Comparison of ENCODE assay signal across 13 mouse cellular contexts in the genomic region with DNA sequence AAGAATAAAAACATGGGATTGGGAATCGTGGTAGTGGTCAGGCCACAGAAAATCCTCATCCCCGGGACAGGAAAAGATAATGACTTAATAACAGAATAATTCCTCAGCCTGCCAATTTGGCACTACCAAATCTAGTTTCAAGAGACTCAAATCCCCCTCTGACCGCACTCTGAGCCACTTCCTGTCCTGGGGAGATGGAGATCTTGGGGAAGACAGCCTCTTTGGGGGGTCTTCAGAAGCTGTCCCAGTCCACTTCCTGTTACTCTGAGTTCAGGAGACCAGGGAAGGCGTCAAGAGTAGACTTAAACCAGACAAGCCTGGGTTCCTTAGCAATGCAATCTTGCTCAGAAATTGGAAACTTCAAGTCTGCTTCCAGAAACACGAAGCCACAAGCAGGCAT. TPM values are rescaled to one million over a fixed set of nuclear protein-coding genes. Genes with fewer than 3 reads are reported as not detected.
A peak's percentile ranks its signal among the peaks of the same experiment; 100 is the strongest.
DNase-seq lines count a peak whose midpoint lies in the region; ATAC-seq lines count a peak whose summit lies in the region.
"Had no signal": no experiment of that assay in that cellular context is flagged by ENCODE, and none has a peak within 500 bp of the region (broad histone marks: within the 10 kb centered on the region; RNA-seq: fewer than 3 reads in every experiment).

No protein-coding gene starts in this region.

- no peak for DNase-seq in forebrain, embryonic 10.5 days (ENCODE audit: extremely low spot score, low spot score)
- no peak for DNase-seq in liver, embryonic 13.5 days
- DNase-seq in liver: no peak
- no peak for DNase-seq in left cerebral cortex, adult 9 months (ENCODE audit: low spot score in 2 of 2)
- DNase-seq: cerebellum, adult 18-20 months; lung, adult 2 months had no signal

- no peaks in the 10 kb centered on the region for H3K9me3 ChIP-seq in forebrain, embryonic 10.5 days
- H3K9me3 ChIP-seq in forebrain, embryonic 12.5 days: no peaks in the 10 kb centered on the region
- no peaks in the 10 kb centered on the region for H3K9me3 ChIP-seq in liver, embryonic 13.5 days (replicated peaks)
- H3K9me3 ChIP-seq in neural tube, embryonic 15.5 days (replicated peaks): no peaks in the 10 kb centered on the region
- H3K9me3 ChIP-seq in kidney, embryonic 15.5 days (replicated peaks): no peaks in the 10 kb centered on the region
- H3K9me3 ChIP-seq: limb, embryonic 10.5 days; megakaryocyte, embryonic 14.5 days had no signal

- no peak overlapping the region for H3K4me2 ChIP-seq in forebrain, embryonic 12.5 days
- H3K4me2 ChIP-seq in liver, embryonic 13.5 days: peak overlapping the region; percentile 14; the same call in 1 of the 2 replicates
- H3K4me2 ChIP-seq in neural tube, embryonic 15.5 days: no peak overlapping the region
- H3K4me2 ChIP-seq in kidney, embryonic 15.5 days: no peak overlapping the region

- peak overlapping the region; percentile 48; the same call in 1 of the 2 replicates for H3K27ac ChIP-seq in forebrain, embryonic 10.5 days
- H3K27ac ChIP-seq in forebrain, embryonic 12.5 days: no peak overlapping the region
- no peak overlapping the region for H3K27ac ChIP-seq in liver, embryonic 13.5 days
- H3K27ac ChIP-seq in neural tube, embryonic 15.5 days (replicated peaks): 0 out of 2 replicates have a peak overlapping the region, but pooled peaks have one; percentile 13
- no peak overlapping the region for H3K27ac ChIP-seq in kidney, embryonic 15.5 days
- H3K27ac ChIP-seq: kidney, postnatal 0 days; limb, embryonic 10.5 days had no signal

- no peak overlapping the region for H3K9ac ChIP-seq in forebrain, embryonic 12.5 days
- H3K9ac ChIP-seq in liver, embryonic 13.5 days: no peak overlapping the region
- no peak overlapping the region for H3K9ac ChIP-seq in neural tube, embryonic 15.5 days (replicated peaks)
- no peak overlapping the region for H3K9ac ChIP-seq in kidney, embryonic 15.5 days

- H3K4me3 ChIP-seq in forebrain, embryonic 10.5 days: no peak overlapping the region
- H3K4me3 ChIP-seq in forebrain, embryonic 12.5 days (replicated peaks): no peak overlapping the region
- H3K4me3 ChIP-seq in liver, embryonic 13.5 days (replicated peaks): no peak overlapping the region
- H3K4me3 ChIP-seq in neural tube, embryonic 15.5 days (replicated peaks): no peak overlapping the region
- H3K4me3 ChIP-seq in kidney, embryonic 15.5 days (replicated peaks): no peak overlapping the region
- H3K4me3 ChIP-seq: limb, embryonic 10.5 days; megakaryocyte, embryonic 14.5 days had no signal

- peaks cover 18% of the 10 kb centered on the region for H3K4me1 ChIP-seq in forebrain, embryonic 10.5 days
- H3K4me1 ChIP-seq in forebrain, embryonic 12.5 days: peaks cover 13% of the 10 kb centered on the region
- H3K4me1 ChIP-seq in liver, embryonic 13.5 days (replicated peaks): peaks cover 11% of the 10 kb centered on the region
- H3K4me1 ChIP-seq in neural tube, embryonic 15.5 days: peaks cover 15% of the 10 kb centered on the region
- peaks cover 14% of the 10 kb centered on the region for H3K4me1 ChIP-seq in kidney, embryonic 15.5 days
- H3K4me1 ChIP-seq: limb, embryonic 10.5 days had no signal

- H3K36me3 ChIP-seq in forebrain, embryonic 10.5 days (replicated peaks): no peaks in the 10 kb centered on the region
- no peaks in the 10 kb centered on the region for H3K36me3 ChIP-seq in forebrain, embryonic 12.5 days (replicated peaks)
- H3K36me3 ChIP-seq in liver, embryonic 13.5 days: no peaks in the 10 kb centered on the region
- H3K36me3 ChIP-seq in neural tube, embryonic 15.5 days: no peaks in the 10 kb centered on the region
- H3K36me3 ChIP-seq in kidney, embryonic 15.5 days: no peaks in the 10 kb centered on the region
- H3K36me3 ChIP-seq: limb, embryonic 10.5 days had no signal

- no peak for ATAC-seq in forebrain, embryonic 12.5 days (ENCODE audit: low FRiP score)
- no peak for ATAC-seq in liver, embryonic 13.5 days (ENCODE audit: low read depth)
- ATAC-seq in activated CD4-positive, CD25-positive, alpha-beta regulatory T cell, adult 4 months: peak; percentile 16
- ATAC-seq in neural tube, embryonic 15.5 days (ENCODE audit: low FRiP score): no peak
- no peak for ATAC-seq in kidney, embryonic 15.5 days (replicated peaks; ENCODE audit: low FRiP score)

- no peaks in the 10 kb centered on the region for H3K27me3 ChIP-seq in forebrain, embryonic 10.5 days (ENCODE audit: poor library complexity, severe bottlenecking)
- H3K27me3 ChIP-seq in forebrain, embryonic 12.5 days: no peaks in the 10 kb centered on the region
- H3K27me3 ChIP-seq in liver, embryonic 13.5 days: no peaks in the 10 kb centered on the region
- H3K27me3 ChIP-seq in neural tube, embryonic 15.5 days (replicated peaks): no peaks in the 10 kb centered on the region
- no peaks in the 10 kb centered on the region for H3K27me3 ChIP-seq in kidney, embryonic 15.5 days
- H3K27me3 ChIP-seq: megakaryocyte, embryonic 14.5 days had no signal

- 87% methylated on average over 5 of the region's 5 CpGs for WGBS in forebrain, embryonic 10.5 days
- WGBS in forebrain, embryonic 12.5 days: 92% methylated on average over 5 of the region's 5 CpGs
- WGBS in liver, embryonic 13.5 days (ENCODE audit: insufficient replicate concordance): 40% methylated on average over 5 of the region's 5 CpGs
- 82% methylated on average over 5 of the region's 5 CpGs for WGBS in neural tube, embryonic 15.5 days
- 81% methylated on average over 5 of the region's 5 CpGs for WGBS in kidney, embryonic 15.5 days

RNA-seq across cellular contexts. Expression of gene Lyrm7, which starts 15.8 kb away (rescaled TPM):
- polyA plus RNA-seq in forebrain, embryonic 10.5 days (2016; fragmentation: Nextera tagmentation; extraction: Ambion mirVana): 4.1 and 8.0 TPM in 2 replicates
- 8.2 TPM in 2 replicates for polyA plus RNA-seq in forebrain, embryonic 12.5 days (2016; fragmentation: Nextera tagmentation; extraction: Ambion mirVana)
- 5.6 and 6.9 TPM in 2 replicates for polyA plus RNA-seq in liver, embryonic 13.5 days (2015; fragmentation: Nextera tagmentation; extraction: Ambion mirVana)
- polyA plus RNA-seq in activated CD4-positive, CD25-positive, alpha-beta regulatory T cell, adult 4 months (2017; shearing (Covaris generic)): 1 to 10 TPM; 2.4 to 3.7 TPM
- polyA plus RNA-seq in neural tube, embryonic 15.5 days (2015; fragmentation: Nextera tagmentation; extraction: Ambion mirVana): 10.5 and 11.8 TPM in 2 replicates
- polyA plus RNA-seq in kidney, embryonic 15.5 days (2015; fragmentation: Nextera tagmentation; extraction: Ambion mirVana): 5.3 and 8.6 TPM in 2 replicates

RNA-seq across cellular contexts. Expression of gene Hint1, which starts 21.2 kb away (rescaled TPM):
- 675 and 687 TPM in 2 replicates for polyA plus RNA-seq in forebrain, embryonic 10.5 days (2016; fragmentation: Nextera tagmentation; extraction: Ambion mirVana)
- 791 and 796 TPM in 2 replicates for polyA plus RNA-seq in forebrain, embryonic 12.5 days (2016; fragmentation: Nextera tagmentation; extraction: Ambion mirVana)
- 519 and 540 TPM in 2 replicates for polyA plus RNA-seq in liver, embryonic 13.5 days (2015; fragmentation: Nextera tagmentation; extraction: Ambion mirVana)
- 100 to 1,000 TPM; 601 to 656 TPM for polyA plus RNA-seq in activated CD4-positive, CD25-positive, alpha-beta regulatory T cell, adult 4 months (2017; shearing (Covaris generic))
- 794 and 878 TPM in 2 replicates for polyA plus RNA-seq in neural tube, embryonic 15.5 days (2015; fragmentation: Nextera tagmentation; extraction: Ambion mirVana)
- polyA plus RNA-seq in kidney, embryonic 15.5 days (2015; fragmentation: Nextera tagmentation; extraction: Ambion mirVana): 683 and 778 TPM in 2 replicates

RNA-seq across cellular contexts. Expression of gene Gpx3, which starts 57.3 kb away (rescaled TPM):
- 59.5 and 61.2 TPM in 2 replicates for polyA plus RNA-seq in forebrain, embryonic 10.5 days (2016; fragmentation: Nextera tagmentation; extraction: Ambion mirVana)
- polyA plus RNA-seq in forebrain, embryonic 12.5 days (2016; fragmentation: Nextera tagmentation; extraction: Ambion mirVana): 33.9 and 37.6 TPM in 2 replicates
- polyA plus RNA-seq in liver, embryonic 13.5 days (2015; fragmentation: Nextera tagmentation; extraction: Ambion mirVana): 20.9 and 26.3 TPM in 2 replicates
- 1 to 10 TPM in 1 of 2 experiments, under 1 TPM in 1; 0.90 to 1.1 TPM for polyA plus RNA-seq in activated CD4-positive, CD25-positive, alpha-beta regulatory T cell, adult 4 months (2017; shearing (Covaris generic))
- 69.2 and 82.4 TPM in 2 replicates for polyA plus RNA-seq in neural tube, embryonic 15.5 days (2015; fragmentation: Nextera tagmentation; extraction: Ambion mirVana)
- 156 and 157 TPM in 2 replicates for polyA plus RNA-seq in kidney, embryonic 15.5 days (2015; fragmentation: Nextera tagmentation; extraction: Ambion mirVana)

RNA-seq across cellular contexts. Expression of gene Cdc42se2, which starts 57.5 kb away (rescaled TPM):
- 182 and 187 TPM in 2 replicates for polyA plus RNA-seq in forebrain, embryonic 10.5 days (2016; fragmentation: Nextera tagmentation; extraction: Ambion mirVana)
- polyA plus RNA-seq in forebrain, embryonic 12.5 days (2016; fragmentation: Nextera tagmentation; extraction: Ambion mirVana): 228 and 237 TPM in 2 replicates
- 19.2 and 22.3 TPM in 2 replicates for polyA plus RNA-seq in liver, embryonic 13.5 days (2015; fragmentation: Nextera tagmentation; extraction: Ambion mirVana)
- polyA plus RNA-seq in activated CD4-positive, CD25-positive, alpha-beta regulatory T cell, adult 4 months (2017; shearing (Covaris generic)): 100 to 1,000 TPM; 286 to 321 TPM
- polyA plus RNA-seq in neural tube, embryonic 15.5 days (2015; fragmentation: Nextera tagmentation; extraction: Ambion mirVana): 120 and 130 TPM in 2 replicates
- polyA plus RNA-seq in kidney, embryonic 15.5 days (2015; fragmentation: Nextera tagmentation; extraction: Ambion mirVana): 88.9 and 89.2 TPM in 2 replicates

Comparison
In these comparisons a context has a peak if more than half of its experiments do, and no peak if none do; other contexts are left out.
1. H3K27ac ChIP-seq: peak in forebrain, embryonic 10.5 days (single experiment) and neural tube, embryonic 15.5 days (single experiment); none in forebrain, embryonic 12.5 days (single experiment), liver, embryonic 13.5 days (single experiment) and kidney, embryonic 15.5 days (single experiment).
2. RNA of gene Gpx3, which starts 57.3 kb away (polyA plus RNA-seq): 156 to 157 TPM in kidney, embryonic 15.5 days, 69.2 to 82.4 TPM in neural tube, embryonic 15.5 days, 59.5 to 61.2 TPM in forebrain, embryonic 10.5 days, 33.9 to 37.6 TPM in forebrain, embryonic 12.5 days and 20.9 to 26.3 TPM in liver, embryonic 13.5 days; 0.90 to 1.1 TPM in activated CD4-positive, CD25-positive, alpha-beta regulatory T cell, adult 4 months; every median in the first group is over 10 times any median in the second.